Mouse (Mus musculus) cerebellum, adult 2 months (tissue): ENCODE measurements at regions not wholly inside any gene's neighbourhood (a gene's known extent, or its start where the extent isn't known, plus 50 kb on each side); places are given as distances from the start of the nearest gene placed in this dataset.
A peak's percentile ranks its signal among the peaks of the same experiment; 100 is the strongest.
"Not testable (repeated sequence)": the region's sequence is repeated elsewhere in the genome, so short reads cannot be mapped to it uniquely, and the experiment has no call there.

Experiments
- DNase-seq, 2 experiments: peaks; one replicate each; pipeline ENCODE4 v3.0.0; 2021
- H3K27ac ChIP-seq: fragments of 200-500 bp; 2 replicates; pipeline ENCODE4 v1.5.1; 2012; ENCODE audit warnings: low read length, control low read depth, inconsistent platforms; ENCODE audit not compliant: insufficient read depth
- H3K27me3 ChIP-seq: fragments of 200-500 bp; 2 replicates; pipeline ENCODE4 v1.6.1; 2012; ENCODE audit warnings: inconsistent platforms, mild to moderate bottlenecking, low read length, moderate library complexity; ENCODE audit not compliant: control insufficient read depth, insufficient read depth
- H3K4me1 ChIP-seq: fragments of 200-500 bp; 2 replicates; pipeline ENCODE4 v1.6.1; 2011; ENCODE audit warnings: low read length; ENCODE audit not compliant: control insufficient read depth, insufficient read depth
- H3K4me3 ChIP-seq: fragments of 200-500 bp; replicated peaks from 2 replicates; pipeline ENCODE3; 2011; ENCODE audit warnings: mild to moderate bottlenecking, low read depth, low read length, control low read depth; ENCODE audit not compliant: insufficient read depth
- CTCF ChIP-seq: fragments of 200-500 bp; IDR thresholded peaks from 2 replicates; pipeline ENCODE4 v1.5.1; 2011; ENCODE audit warnings: low read depth, mild to moderate bottlenecking, control low read depth, low read length, moderate library complexity, borderline replicate concordance; ENCODE audit not compliant: insufficient read depth
- POLR2A ChIP-seq: fragments of 200-500 bp; IDR thresholded peaks from 2 replicates; pipeline ENCODE4 v1.6.1; 2011; ENCODE audit warnings: low read length, control low read depth, borderline replicate concordance; ENCODE audit not compliant: insufficient read depth
- WGBS: fragments of 180-500 bp; shearing (Covaris S2); methylation state at CpG from one replicate; pipeline ENCODE4 v1.1.7; 2018; 5-methylcytosine and 5-hydroxymethylcytosine counted together

DNA sequence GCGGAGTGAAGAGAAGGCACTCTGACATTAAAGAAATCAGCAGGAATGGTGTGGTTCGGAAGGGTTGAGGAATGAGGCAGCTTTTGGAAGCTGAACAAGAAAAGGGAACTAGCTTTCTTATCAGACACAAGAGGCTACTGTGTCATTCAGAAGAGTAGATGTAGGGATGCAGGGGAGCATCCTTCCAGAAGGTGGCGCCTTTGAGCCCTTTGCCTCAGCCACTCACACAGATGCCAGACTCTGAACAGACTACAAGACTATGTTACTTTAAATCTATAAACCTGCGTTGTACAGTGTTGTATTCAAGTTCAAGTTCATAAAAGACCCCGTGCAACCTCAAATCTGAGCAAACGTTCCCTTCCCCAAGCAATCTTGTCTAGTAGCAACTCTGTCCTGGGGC, 128.9 kb downstream of the Kap start:
- not testable (repeated sequence) for H3K4me1 ChIP-seq, H3K27ac ChIP-seq, H3K27me3 ChIP-seq, DNase-seq, H3K4me3 ChIP-seq
- WGBS, result 72% methylated on average over 6 of the region's 6 CpGs

DNA sequence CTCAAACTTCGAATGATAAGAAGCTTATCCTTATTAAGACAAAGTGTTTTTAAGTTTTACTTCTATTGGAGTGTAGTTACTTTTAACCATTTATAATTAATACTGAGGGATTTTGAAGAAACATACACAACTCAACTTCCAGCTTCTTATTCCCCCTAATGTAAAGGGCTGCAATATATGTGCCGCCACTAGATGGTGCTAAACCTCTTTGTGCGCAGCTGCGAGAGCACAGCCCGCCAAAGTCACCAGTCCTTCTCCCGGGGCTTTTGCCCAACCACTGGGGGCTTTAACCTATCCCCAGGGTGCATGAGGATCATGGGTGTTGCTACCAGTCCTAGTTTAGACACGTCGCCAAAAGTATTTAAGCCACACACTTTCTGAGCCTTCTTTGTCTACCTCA, 146.8 kb downstream of the Kap start:
- H3K4me1 ChIP-seq, H3K27me3 ChIP-seq, H3K27ac ChIP-seq, H3K4me3 ChIP-seq: not testable (repeated sequence)
- 4% methylated on average over 8 of the region's 8 CpGs for WGBS
- DNase-seq, result peak in 1 of 2 experiments; percentile 30
- peak; percentile 41; the same call in 1 of the 2 replicates for TF ChIP-seq CTCF

DNA sequence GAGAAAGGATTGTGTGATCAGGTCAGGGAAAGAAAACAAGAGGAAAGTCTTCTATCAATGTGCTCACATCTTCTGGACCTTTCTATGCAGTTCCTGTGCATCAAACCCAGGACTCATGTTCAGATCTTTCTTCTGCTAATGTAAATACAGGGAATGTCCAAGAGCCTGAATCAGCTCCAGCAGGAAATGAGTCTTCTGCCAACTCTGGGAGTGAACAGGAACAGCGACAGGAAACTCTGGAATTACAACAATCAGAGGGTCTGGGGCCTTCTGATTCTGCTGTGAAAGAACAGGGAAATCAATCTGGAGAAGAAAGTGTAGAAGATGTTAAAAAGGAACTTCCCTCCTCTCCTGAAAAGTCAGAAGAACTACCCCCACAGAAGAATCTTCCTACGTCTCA, 151.9 kb downstream of the Kap start:
- H3K4me1 ChIP-seq, result no peaks in the 10 kb centered on the region
- no peak for TF ChIP-seq POLR2A
- TF ChIP-seq CTCF, result no peak
- 51% methylated on average over 2 of the region's 2 CpGs for WGBS
- no peak for DNase-seq
- no peak overlapping the region for H3K27ac ChIP-seq
- H3K4me3 ChIP-seq, result no peak overlapping the region
- H3K27me3 ChIP-seq, result no peaks in the 10 kb centered on the region
